Mouse (Mus musculus): ENCODE measurements around the gene Cd109.

The Cd109 gene

DNA sequence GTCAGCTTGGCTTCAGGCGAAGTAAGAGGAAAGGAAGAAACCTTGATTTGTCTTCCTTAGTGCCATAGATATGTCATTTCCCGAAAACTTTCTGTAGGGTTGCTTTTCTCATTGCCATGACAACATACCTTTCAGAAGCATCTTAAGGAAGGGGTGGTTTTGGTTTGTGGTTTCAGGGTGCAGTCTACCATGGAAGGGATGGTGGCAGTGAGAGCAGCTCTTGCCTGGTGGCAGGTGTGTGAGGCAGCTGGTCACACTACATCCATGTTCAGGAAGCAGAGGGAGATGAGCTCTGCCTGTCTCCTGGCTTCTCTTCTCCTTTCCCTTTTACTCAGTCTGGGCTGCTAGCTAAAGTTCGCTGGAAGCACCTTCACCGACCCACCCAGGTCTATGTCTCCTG, 26.0 kb downstream of the Cd109 start:
- DNase-seq (ENCODE audit: low spot score in 2 of 2): no peak

GRCm38 (mm10) chr9:78646008-78646777, 30.8 kb downstream of the Cd109 start:
- no peak for DNase-seq (ENCODE audit: low spot score in 2 of 2)

- no peak for DNase-seq (ENCODE audit: low spot score in 2 of 2)
These were observed 33.3 kb downstream of the Cd109 start for GRCm38 (mm10) chr9:78648641-78649040.

DNA sequence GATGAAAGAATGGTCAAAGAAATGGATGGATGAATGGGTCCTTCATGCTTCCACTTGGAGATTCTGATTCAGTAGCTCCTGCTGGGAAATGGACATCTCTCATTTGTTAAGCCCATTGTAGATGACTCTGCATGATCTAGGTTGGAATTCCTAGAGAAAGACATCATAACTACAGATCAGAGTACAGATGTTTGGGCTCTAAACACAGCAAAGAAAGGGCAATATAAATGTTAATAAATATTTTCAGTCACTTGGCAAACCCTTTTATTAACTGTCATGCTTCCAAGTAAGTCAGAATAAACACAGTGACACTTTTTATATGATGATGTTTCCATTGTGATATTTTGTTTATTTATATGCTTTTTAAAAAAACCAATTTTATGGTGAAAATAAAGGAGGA, 34.1 kb downstream of the Cd109 start:
- DNase-seq (ENCODE audit: low spot score in 2 of 2): no peak

DNA sequence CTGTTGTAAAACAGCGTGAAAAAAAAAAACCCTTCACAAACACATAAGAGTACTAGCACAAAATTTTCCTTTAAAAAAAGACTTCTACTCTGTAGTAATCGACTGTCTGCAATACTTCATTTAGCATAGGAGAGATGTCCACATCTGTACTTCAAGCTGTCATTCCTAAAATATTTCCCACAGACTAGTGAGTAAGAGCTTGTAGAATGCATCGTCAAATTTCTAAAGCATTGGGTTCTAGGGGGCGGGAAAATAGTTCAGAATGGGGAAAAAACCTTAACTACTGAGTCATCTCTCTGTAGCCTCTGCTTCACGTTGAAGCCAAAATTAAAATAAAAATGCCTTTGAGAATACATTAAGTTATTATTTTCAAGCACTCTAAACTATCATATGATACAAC, 42.2 kb downstream of the Cd109 start:
- no peak for DNase-seq (ENCODE audit: low spot score in 2 of 2)

GRCm38 (mm10) chr9:78671446-78671985, 56.2 kb downstream of the Cd109 start:
- no peak for DNase-seq (ENCODE audit: low spot score in 2 of 2)

DNA sequence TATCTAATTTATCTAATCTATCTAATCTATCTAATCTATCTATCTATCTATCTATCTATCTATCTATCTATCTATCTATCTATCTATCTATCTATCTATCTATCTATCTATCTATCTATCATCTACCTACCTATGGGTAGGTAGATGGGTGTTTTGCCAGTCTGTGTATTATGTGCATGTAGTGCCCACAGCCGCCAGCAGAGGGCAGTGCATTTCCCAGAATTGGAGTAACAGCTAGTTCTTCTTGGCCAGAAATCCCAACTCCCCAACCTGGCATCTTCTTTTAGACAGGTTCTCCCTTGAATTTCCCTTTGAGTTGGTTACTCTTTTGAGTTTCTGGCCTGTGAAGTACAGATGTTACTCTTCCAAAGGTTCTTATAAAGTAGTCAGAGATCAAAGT, 85.3 kb downstream of the Cd109 start:
- DNase-seq (ENCODE audit: low spot score in 2 of 2): peak in 1 of 2 experiments; percentile 28

- no peak for DNase-seq (ENCODE audit: low spot score in 2 of 2)
These were observed 87.3 kb downstream of the Cd109 start for GRCm38 (mm10) chr9:78702509-78703239.

DNA sequence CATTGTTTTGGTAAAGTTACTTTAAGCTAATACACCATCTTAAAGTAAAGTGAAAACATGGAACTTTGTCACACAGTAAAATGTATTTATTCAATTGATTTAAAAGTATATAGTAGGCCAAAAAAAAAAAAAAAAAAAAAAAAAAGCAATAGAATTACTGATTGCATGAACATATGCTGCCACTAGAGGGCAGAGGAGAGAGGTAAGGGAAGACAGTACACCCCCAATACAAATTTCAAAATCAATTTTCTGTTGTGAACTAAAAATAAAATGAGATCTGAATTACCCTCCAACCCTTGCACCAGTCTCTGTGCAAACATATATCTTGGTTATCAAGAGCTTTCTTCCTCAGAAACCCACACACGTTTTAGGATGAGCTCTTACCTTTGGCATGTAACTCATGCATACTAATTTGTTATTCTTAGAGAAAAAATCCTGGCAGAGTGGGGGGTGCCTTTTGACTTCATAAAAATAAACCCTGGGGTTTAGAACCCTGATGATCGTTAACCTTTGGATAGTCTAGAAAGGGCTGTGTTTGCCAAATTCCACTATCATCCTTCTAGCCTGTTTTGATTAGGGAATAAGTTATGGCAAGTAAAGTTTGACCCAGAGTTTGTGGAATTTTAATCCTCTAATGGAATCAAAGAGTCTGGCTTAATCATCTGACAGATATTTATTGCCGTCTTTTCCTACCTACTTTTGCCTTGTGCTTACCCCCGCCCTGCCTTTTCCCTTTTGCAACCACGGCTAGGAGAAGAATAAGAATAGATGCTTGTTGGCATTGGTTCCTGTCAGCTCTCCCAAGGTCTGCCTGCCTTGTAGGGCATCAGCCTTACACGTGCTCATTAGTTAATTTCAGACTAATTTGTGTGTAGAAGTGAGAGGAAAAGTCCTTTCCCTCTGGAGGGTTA, 105.8 kb downstream of the Cd109 start:
- DNase-seq (ENCODE audit: low spot score in 2 of 2): no peak

DNA sequence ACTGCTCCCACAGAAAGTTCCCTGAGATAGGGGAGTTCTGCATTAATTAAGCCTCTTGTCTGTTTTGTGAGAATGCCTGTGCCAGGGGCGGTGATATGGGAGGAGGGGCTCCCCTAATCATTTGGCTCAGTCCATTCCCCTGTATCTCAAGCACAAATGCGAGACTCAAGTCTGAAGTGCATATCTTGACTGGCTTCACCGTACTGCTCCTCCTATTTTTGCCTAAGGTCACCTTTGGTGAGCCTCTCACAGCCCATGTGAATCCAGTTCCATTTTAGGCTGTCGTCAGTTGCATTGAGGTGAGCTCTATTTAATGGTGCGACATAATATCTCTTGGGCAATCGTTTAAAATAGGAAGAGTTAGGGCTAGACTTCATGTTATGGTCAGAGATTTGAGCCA, 116.6 kb downstream of the Cd109 start:
- no peak for DNase-seq (ENCODE audit: low spot score in 2 of 2)

DNA sequence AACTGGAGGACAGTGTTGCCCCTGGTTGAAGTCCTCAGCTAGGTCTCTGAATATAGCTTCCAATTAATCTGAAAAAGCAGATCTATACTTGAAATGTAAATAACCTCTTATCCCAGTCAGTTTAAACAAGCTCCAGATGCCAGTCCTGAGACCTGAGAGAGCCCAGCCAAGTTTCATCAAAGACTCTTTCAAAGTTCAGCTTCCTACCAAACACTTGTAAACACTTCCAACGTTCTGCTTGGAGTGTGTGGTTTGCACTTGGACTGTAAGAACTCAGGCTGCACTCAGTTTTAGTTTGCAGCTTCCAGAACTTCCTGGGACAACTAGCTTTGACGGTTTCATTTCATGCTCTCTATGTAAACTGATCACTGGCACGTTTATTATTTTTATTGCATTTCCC, 120.2 kb downstream of the Cd109 start:
- no peak for DNase-seq (ENCODE audit: low spot score in 2 of 2)

GRCm38 (mm10) chr9:78742012-78742411, 126.7 kb downstream of the Cd109 start:
- no peak for DNase-seq (ENCODE audit: low spot score in 2 of 2)

DNA sequence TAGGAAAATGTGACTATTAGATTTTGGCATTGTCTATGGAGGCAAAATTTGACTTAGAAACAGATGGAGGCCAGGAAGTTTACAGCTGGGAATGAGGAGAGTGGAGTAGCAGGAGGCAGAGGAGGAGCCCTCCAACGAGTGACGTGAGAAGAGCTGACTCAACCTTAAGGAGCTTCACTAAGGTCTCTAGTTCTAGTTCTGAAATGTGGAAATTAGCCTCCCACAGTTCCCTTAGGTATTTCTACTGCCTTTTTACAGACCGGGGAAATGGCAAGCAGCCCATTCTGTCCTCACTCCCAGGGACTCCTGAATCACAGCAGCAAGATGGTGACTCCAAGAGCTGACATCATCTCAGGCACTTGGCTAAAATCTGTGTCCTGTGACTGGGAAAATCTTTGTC, 134.9 kb downstream of the Cd109 start:
- DNase-seq (ENCODE audit: low spot score in 2 of 2): peak; percentile 49 to 50
